Mouse (Mus musculus): ENCODE data around the gene Zfhx3. TPM values are rescaled to one million over a fixed set of nuclear protein-coding genes. Genes with fewer than 3 reads are reported as not detected.

Gene Zfhx3
- 1.7 TPM for polyA plus RNA-seq (2014; fragmentation: Illumina TruSeq; extraction: RNeasy Lipid Tissue Mini Kit (QIAGEN cat#74804); ENCODE audit: low replicate concordance)

DNA sequence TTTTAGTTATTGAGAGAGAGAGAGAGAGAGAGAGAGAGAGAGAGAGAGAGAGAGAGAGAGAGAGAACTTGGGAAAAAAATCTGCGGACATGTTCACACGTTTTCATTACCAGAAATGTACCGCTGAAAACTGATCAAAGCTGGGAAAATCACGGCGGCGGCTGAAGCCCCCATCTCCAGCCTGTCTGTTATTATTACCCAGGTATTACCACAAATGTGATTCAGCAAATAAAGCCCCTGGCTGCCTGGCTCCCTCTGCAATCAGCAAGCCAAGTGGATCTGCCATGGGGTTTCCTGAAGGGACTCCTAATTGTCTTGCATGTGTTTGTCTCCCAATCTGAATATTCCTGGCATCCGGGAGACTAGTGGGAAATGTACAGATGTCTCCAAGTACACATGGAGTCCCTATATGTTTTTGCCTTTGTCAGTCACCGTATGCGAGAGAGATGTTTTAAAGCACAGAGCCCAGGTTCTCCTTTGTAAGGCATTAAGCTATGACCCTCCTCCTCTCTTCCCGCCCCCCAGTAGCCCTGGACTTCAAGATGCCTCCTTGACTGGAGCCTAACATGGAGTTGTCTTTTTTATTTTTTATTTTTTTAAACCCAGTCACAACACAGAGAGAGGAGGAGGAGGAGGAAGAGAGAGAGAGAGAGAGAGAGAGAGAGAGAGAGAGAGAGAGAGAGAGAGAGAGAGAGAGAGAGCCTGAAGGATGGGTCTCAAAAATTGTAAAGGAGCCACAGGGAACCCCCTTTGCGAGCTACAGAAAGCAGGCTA, at the start of gene Zfhx3:
Gene Zfhx3, plus strand, starts transcription at position 723 of the 773 bp plus-strand sequence.

